Mouse (Mus musculus) liver, embryonic 14.5 days (tissue): ENCODE measurements at regions not wholly inside any gene's neighbourhood (a gene's known extent, or its start where the extent isn't known, plus 50 kb on each side); places are given as distances from the start of the nearest gene placed in this dataset.

Source experiments
- ATAC-seq: fragments of 200-750 bp; cut with Nextera tagmentation; 2 replicates; pipeline ENCODE4 v1.8.0; 2017; ENCODE audit warnings: moderate number of reproducible peaks, mild to moderate bottlenecking, moderate library complexity; ENCODE audit not compliant: insufficient read depth
- DNase-seq, 3 experiments: peaks; one replicate each; pipeline ENCODE4 v3.0.0-alpha.2; 2012 to 2013; ENCODE audit warnings: low read depth in 3 of 3, low spot score in 3 of 3
- H3K27ac ChIP-seq: fragments of 300-500 bp; sonication (generic); 2 replicates; pipeline ENCODE4 v1.5.1; 2014; ENCODE audit warnings: moderate library complexity, mild to moderate bottlenecking, control low read depth, inconsistent platforms
- H3K27me3 ChIP-seq: fragments of 300-500 bp; sonication (generic); 2 replicates; pipeline ENCODE4 v1.6.1; 2014; ENCODE audit warnings: mild to moderate bottlenecking, low read length, moderate library complexity; ENCODE audit not compliant: control insufficient read depth, insufficient read depth
- H3K36me3 ChIP-seq: fragments of 300-500 bp; sonication (generic); replicated peaks from 2 replicates; pipeline ENCODE4 v1.6.1; 2014; ENCODE audit warnings: low read depth; ENCODE audit not compliant: control insufficient read depth, insufficient read depth
- H3K4me1 ChIP-seq, 2 experiments: fragments of 200-500 bp in 1 of 2; fragments of 300-500 bp in 1 of 2; sonication (generic) in 1 of 2; replicated peaks; 2 replicates each; pipeline ENCODE4 v1.6.1; 2012 to 2014; ENCODE audit warnings: antibody characterized with exemption in 1 of 2, inconsistent platforms in 1 of 2, low read length in 1 of 2; ENCODE audit not compliant: control insufficient read depth in 2 of 2, insufficient read depth in 2 of 2
- H3K4me2 ChIP-seq: fragments of 300-500 bp; sonication (generic); 2 replicates; pipeline ENCODE4 v1.6.1; 2014; ENCODE audit warnings: low read depth, mild to moderate bottlenecking, control low read depth, moderate library complexity
- H3K4me3 ChIP-seq, 2 experiments: fragments of 200-500 bp in 1 of 2; fragments of 300-500 bp in 1 of 2; sonication (generic) in 1 of 2; 2 replicates each; pipeline ENCODE4 v1.5.1; 2012 to 2014; ENCODE audit warnings: low read depth in 2 of 2, low read length in 2 of 2, mild to moderate bottlenecking in 2 of 2, control low read depth in 1 of 2, inconsistent platforms in 1 of 2, moderate library complexity in 1 of 2; ENCODE audit not compliant: insufficient read depth in 1 of 2
- H3K9ac ChIP-seq: fragments of 300-500 bp; sonication (generic); replicated peaks from 2 replicates; pipeline ENCODE4 v1.6.1; 2014; ENCODE audit warnings: mild to moderate bottlenecking, control low read depth, moderate library complexity
- H3K9me3 ChIP-seq: fragments of 300-500 bp; sonication (generic); 2 replicates; pipeline ENCODE4 v1.6.1; 2016; ENCODE audit warnings: low read length, mixed read lengths; ENCODE audit not compliant: control insufficient read depth
- CTCF ChIP-seq: IDR thresholded peaks from 2 replicates; pipeline ENCODE4 v1.5.1; 2016; ENCODE audit warnings: antibody characterized with exemption, low read depth, control low read depth
- EP300 ChIP-seq: IDR thresholded peaks from 2 replicates; pipeline ENCODE4 v1.6.1; 2016; ENCODE audit warnings: antibody characterized with exemption, low read depth
- WGBS: fragments of 180-500 bp; shearing (Covaris S2); extraction: QIAGEN DNeasy Blood & Tissue Kit; methylation state at CpG from one replicate; pipeline ENCODE4 v1.1.7; 2014; ENCODE audit not compliant: insufficient replicate concordance; 5-methylcytosine and 5-hydroxymethylcytosine counted together

DNA sequence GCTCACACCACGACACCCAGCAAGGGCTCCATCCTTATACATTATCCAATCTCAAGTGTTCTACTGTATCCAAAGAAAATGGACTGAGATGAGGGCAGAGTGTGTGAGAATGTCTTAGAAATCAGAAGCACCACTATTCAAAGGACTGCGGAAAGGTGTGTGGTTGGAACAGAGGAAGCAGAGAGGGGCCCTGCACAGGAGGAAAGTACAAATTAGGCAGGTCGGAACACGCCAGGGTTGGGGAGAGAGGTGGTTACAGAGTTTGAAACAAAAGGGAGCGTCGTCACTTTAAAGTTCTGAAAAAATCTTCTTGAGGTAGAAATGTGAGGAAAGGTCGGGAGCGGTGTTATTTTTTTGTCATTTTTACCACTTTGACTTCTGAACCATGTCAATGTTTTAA, 66.6 kb upstream of the Plekha5 start:
- no peak overlapping the region for H3K9ac ChIP-seq
- H3K9me3 ChIP-seq: no peaks in the 10 kb centered on the region
- H3K4me1 ChIP-seq: no peaks in the 10 kb centered on the region
- H3K4me3 ChIP-seq: no peak overlapping the region
- H3K27ac ChIP-seq: no peak overlapping the region
- H3K27me3 ChIP-seq: no peaks in the 10 kb centered on the region
- no peak for TF ChIP-seq CTCF
- TF ChIP-seq EP300: no peak
- no peak overlapping the region for H3K4me2 ChIP-seq
- H3K36me3 ChIP-seq: no peaks in the 10 kb centered on the region
- DNase-seq (no peak), ATAC-seq (no peak)
- 57% methylated on average over 8 of the region's 8 CpGs for WGBS

DNA sequence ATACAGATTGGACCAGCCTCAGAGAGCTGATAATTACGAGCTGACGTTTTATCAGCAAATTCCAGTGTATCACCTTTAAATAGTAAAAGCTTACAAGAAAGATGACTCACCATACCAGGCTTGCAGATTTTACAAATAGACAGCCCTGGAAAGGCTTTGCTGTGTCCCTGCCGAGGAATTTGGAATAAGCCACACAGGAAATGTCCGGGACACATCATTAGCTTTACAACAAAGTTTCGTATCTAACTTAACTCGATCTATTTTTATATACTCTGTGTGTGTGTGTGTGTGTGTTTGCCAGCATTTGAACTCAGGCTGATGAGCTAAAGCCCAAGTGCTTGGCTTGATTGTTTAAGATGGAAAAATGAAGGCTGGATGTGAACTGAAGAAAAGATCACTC, 69.8 kb upstream of the Plekha5 start:
- Histone ChIP-seq H3K4me3 (no peak overlapping the region), H3K27ac (no peak overlapping the region), H3K9me3 (no peaks in the 10 kb centered on the region), H3K27me3 (no peaks in the 10 kb centered on the region), H3K9ac (no peak overlapping the region), H3K36me3 (no peaks in the 10 kb centered on the region), H3K4me1 (no peaks in the 10 kb centered on the region), H3K4me2 (no peak overlapping the region)
- ATAC-seq: no peak
- WGBS: 33% methylated on average over 6 of the region's 6 CpGs
- TF ChIP-seq EP300 (no peak), CTCF (no peak)
- DNase-seq: no peak

DNA sequence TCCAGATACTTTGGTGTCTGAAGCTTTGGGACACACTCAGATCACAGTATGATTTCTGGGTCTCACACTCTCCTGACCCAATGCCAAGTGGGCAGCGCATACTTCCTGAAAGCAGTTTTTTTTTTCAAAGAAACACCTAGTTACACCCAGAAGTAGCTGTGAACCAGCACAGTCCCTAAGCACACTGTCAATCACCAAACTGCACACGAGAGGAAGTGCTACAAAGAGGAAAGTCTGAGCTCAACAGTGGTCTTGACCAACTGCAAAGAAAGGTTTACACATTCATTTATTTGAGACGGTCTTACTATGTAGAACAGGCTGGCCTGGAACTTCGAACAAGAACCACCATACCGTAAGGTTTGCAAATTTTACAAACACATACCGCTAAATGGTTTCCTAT, 70.2 kb upstream of the Plekha5 start:
- Histone ChIP-seq H3K9me3 (no peaks in the 10 kb centered on the region), H3K27me3 (no peaks in the 10 kb centered on the region), H3K36me3 (no peaks in the 10 kb centered on the region), H3K4me3 (no peak overlapping the region), H3K27ac (no peak overlapping the region), H3K9ac (no peak overlapping the region), H3K4me1 (no peaks in the 10 kb centered on the region), H3K4me2 (no peak overlapping the region)
- DNase-seq (no peak), ATAC-seq (no peak)
- WGBS: 40% methylated on average over 6 of the region's 6 CpGs
- TF ChIP-seq EP300 (no peak), CTCF (no peak)

DNA sequence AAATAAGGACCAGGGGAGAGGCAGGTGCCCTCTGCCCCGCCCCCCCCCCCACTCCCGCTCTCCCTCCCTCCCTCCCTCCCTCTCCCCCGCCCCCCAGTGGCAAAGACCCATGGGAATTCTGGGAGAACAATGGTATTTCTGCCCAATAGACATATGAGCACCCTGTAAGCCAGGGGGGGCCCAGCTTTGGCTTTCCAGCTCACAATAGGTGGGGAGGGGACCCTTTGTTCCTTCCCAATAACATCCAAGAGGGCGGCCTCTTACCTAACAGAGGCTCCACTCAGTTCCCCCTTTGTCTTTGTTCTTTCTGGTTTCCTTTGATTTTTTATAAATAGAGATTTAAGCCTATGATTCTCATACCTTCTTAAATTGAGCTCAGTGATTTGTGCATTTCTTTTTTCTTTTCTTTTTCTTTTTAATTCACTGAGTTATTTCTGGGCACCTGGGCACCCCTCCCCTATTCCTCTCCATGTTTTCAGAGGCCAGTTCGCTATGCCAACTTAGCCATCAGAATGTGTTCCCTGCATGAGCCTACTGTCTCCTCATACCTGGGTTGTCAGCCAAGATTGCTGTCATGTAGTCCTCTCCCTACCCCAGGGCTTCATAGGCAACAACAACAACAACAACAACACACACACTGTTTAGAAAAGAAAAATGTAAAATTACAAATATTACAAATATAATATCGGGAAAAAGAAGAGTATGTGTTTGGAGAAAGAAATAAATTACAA, 72.3 kb upstream of the Plekha5 start:
- no peak overlapping the region for H3K4me3 ChIP-seq
- no peaks in the 10 kb centered on the region for H3K36me3 ChIP-seq
- no peaks in the 10 kb centered on the region for H3K4me1 ChIP-seq
- no peaks in the 10 kb centered on the region for H3K27me3 ChIP-seq
- no peak overlapping the region for H3K27ac ChIP-seq
- H3K9ac ChIP-seq: no peak overlapping the region
- H3K4me2 ChIP-seq: no peak overlapping the region
- no peak for TF ChIP-seq CTCF
- no peaks in the 10 kb centered on the region for H3K9me3 ChIP-seq
- WGBS: 63% methylated on average over 6 of the region's 6 CpGs
- DNase-seq (no peak), ATAC-seq (no peak)

DNA sequence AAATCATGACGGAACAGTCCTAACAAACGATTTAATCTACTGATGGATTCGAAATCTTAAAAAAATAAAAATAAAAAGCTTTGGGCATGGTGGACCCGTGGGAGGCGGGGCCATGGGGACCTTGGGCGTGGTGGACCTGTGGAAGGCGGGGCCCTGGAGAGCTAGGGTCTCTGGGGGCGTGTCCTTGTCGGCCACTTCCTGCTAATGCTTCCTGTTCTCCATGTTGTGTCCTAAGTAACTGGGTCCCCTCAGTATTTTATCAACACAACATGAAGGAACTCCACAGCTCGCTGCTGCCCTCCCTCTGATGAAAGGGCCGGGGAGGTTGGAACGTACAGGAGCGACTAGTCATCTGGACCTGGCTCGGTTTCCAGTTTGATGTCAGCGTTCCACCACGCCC, 75.3 kb upstream of the Plekha5 start:
- H3K4me1 ChIP-seq: no peaks in the 10 kb centered on the region
- no peaks in the 10 kb centered on the region for H3K36me3 ChIP-seq
- no peaks in the 10 kb centered on the region for H3K27me3 ChIP-seq
- no peaks in the 10 kb centered on the region for H3K9me3 ChIP-seq
- 74% methylated on average over 16 of the region's 16 CpGs for WGBS
- no peak overlapping the region for H3K4me3 ChIP-seq
- no peak overlapping the region for H3K9ac ChIP-seq
- TF ChIP-seq EP300 (no peak), CTCF (no peak)
- DNase-seq: no peak
- ATAC-seq: no peak
- H3K4me2 ChIP-seq: no peak overlapping the region
- H3K27ac ChIP-seq: no peak overlapping the region
